ENCODE assay signal across 12 mouse cellular contexts in the genomic region with DNA sequence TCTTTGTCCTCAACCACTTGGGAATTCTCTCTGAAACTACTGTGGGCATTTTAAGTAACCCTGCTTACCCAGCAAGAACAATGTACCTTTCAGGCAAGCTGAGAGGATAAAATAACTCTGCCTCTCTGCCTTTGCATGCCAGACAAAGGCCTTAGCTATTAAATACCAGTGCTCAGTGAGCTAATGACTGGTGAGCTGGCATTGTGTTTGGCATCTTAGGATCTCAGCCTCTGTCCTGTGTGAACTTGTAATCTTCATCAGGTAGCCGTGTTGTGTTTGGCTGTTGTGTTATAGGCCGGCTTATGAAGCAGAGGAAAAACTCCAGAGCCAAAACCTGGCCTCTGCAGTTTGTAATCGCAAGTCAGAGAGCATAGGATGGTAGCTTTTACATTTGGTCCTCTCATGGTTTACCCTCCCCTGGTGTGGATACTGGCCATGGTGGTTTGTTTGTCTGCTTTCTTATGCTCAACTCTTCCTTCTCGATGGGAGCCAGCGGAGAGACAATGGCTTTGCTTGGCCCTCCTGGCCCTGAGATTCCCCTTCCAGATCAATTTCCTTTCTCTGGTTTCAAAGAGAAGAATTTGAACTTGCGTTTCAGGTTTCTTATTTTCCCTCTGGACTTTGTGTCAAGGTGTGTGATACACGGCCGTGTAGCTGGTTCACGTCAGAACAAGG.
DNase-seq lines count a peak whose midpoint lies in the region; ATAC-seq and TF ChIP-seq lines count a peak whose summit lies in the region.
"Had no signal": no experiment of that assay in that cellular context is flagged by ENCODE, and none has a peak within 500 bp of the region (broad histone marks: within the 10 kb centered on the region; RNA-seq: fewer than 3 reads in every experiment).

No protein-coding gene starts in this region.

- no peak for TF ChIP-seq CTCF in brain, embryonic 14.5 days (IDR thresholded peaks at IDR 0.05; ENCODE audit: borderline replicate concordance, extremely low read depth, insufficient read depth, insufficient read length)
- no peak for TF ChIP-seq CTCF in hindbrain, postnatal 0 days (IDR thresholded peaks at IDR 0.05; ENCODE audit: low read depth)

- H3K27me3 ChIP-seq in hindbrain, postnatal 0 days (ENCODE audit: insufficient read depth, low read length): no peaks in the 10 kb centered on the region

- no peaks in the 10 kb centered on the region for H3K36me3 ChIP-seq in hindbrain, postnatal 0 days (ENCODE audit: insufficient read depth, low read length)
- H3K36me3 ChIP-seq: G1E had no signal

- H3K9ac ChIP-seq in hindbrain, postnatal 0 days (replicated peaks; ENCODE audit: low read length): no peak overlapping the region
- H3K9ac ChIP-seq: lung, embryonic 14.5 days had no signal

- no peak overlapping the region for H3K4me2 ChIP-seq in hindbrain, postnatal 0 days (ENCODE audit: low read depth, low read length)
- H3K4me2 ChIP-seq: lung, embryonic 14.5 days had no signal

- no peak overlapping the region for H3K4me3 ChIP-seq in hindbrain, postnatal 0 days (ENCODE audit: low read length)

- H3K9me3 ChIP-seq in hindbrain, postnatal 0 days (ENCODE audit: low read length): no peaks in the 10 kb centered on the region

- intact Hi-C loops in heart, postnatal 10 days (cut with DNase I): no loop called here

- H3K4me1 ChIP-seq in hindbrain, postnatal 0 days (ENCODE audit: insufficient read depth, low read length): 0 out of 2 replicates have a peak, but pooled peaks cover 6% of the 10 kb centered on the region

- no peak for ATAC-seq in hindbrain, postnatal 0 days
- no peak for ATAC-seq in megakaryocyte-erythroid progenitor cell, adult 5-6 weeks (replicated peaks; ENCODE audit: low FRiP score, low TSS enrichment, poor library complexity, severe bottlenecking)

- 70% methylated on average over 9 of the region's 9 CpGs for WGBS in hindbrain, postnatal 0 days

- peak; percentile 86 for DNase-seq in heart, adult 11 months
- DNase-seq in heart, postnatal 10 days: no peak
- peak; percentile 33 for DNase-seq in lung, postnatal 10 days
- no peak for DNase-seq in lung, postnatal 4 days
- DNase-seq in brain, embryonic 14.5 days (ENCODE audit: low read depth): peak; percentile 64
- no peak for DNase-seq in hindbrain, postnatal 0 days (ENCODE audit: low spot score)
- DNase-seq: adrenal gland, postnatal 25 days; cerebellum, postnatal 14 days; liver; lung, embryonic 14.5 days had no signal

- no peak for TF ChIP-seq POLR2A in brain, embryonic 14.5 days (IDR thresholded peaks at IDR 0.05; ENCODE audit: borderline replicate concordance, extremely low read depth, insufficient read depth, insufficient read length, poor library complexity, severe bottlenecking)

- H3K27ac ChIP-seq in hindbrain, postnatal 0 days: peak overlapping the region; percentile 6; the same call in 1 of the 2 replicates

Comparison
In these comparisons a context has a peak if more than half of its experiments do, and no peak if none do; other contexts are left out.
1. DNase-seq: peak in heart, adult 11 months (single experiment), lung, postnatal 10 days (single experiment) and brain, embryonic 14.5 days (single experiment); none in heart, postnatal 10 days (0 of 2), lung, postnatal 4 days (0 of 2) and hindbrain, postnatal 0 days (single experiment).